Mouse (Mus musculus): ENCODE measurements at regions not wholly inside any gene's neighbourhood (a gene's known extent, or its start where the extent isn't known, plus 50 kb on each side); places are given as distances from the start of the nearest gene placed in this dataset.

- DNase-seq (ENCODE audit: low spot score) = no peak
These were observed 572.3 kb downstream of the Bnc2 start for GRCm38 (mm10) chr4:84102736-84103135.

DNA sequence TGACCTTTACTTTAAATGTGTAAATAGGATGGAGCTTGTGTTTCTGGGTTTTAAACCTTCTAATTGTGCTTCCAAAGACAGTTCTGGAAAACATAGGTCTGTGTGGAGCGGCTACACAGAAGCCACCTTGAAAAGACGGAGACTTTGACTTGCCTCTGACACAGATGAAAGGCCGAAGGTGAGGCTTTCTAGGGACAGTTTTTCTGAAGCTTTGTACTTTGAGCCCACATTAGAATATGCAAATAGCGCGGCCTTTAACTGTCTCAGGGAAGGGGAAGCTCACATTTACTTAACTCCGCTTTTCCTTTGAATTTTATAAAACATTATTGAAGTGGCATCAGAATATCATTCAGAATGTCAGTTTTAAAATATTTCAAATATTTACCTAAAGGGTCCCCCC is 566.5 kb downstream of the Bnc2 start:
- no peak for DNase-seq (ENCODE audit: low spot score)

- DNase-seq (ENCODE audit: low spot score) = no peak
These were observed 565.1 kb downstream of the Bnc2 start for GRCm38 (mm10) chr4:84109771-84110503.

DNA sequence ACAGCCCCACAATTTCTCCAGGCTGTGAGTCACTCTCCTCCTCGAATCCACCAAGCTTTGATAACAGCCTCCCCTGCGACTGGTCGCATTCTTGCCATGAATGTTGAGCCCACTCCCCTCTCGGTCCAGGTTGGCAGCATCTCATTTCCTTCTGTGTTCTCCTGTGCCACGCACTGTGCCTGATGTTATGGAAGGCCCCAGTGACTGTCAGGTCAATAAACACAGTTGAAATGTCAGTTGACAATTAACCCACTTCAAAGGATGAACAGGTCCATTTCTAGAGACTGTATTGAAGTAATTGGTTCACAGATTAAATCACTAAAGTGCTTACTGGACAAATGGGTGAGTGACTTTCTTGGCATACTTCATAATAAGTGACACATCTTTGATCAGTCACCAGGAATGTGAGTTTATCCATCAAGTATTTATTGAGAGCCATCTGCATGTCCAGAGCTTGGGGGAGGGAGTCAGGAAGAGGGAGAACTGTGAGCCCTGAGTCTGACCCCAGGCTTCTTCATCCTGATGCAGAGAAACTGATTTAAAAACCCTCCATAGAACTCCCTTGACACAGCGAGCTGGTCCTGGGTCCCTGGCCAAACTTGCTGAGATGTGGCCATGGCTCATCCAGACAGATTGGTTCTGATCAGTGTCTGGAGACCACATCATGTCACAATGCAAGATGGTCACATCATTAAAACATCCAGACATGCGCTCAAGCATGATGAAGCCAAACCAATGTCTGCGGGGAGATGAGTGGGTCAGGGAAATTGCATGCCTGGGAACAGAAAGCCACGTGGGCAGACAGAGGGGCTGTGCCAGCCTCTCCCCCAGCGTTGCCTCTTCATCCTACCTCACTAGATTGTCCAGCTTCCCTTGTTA is 560.7 kb downstream of the Bnc2 start:
- no peak for DNase-seq (ENCODE audit: low spot score)

- no peak for DNase-seq (ENCODE audit: low spot score)
These were observed 556.7 kb downstream of the Bnc2 start for GRCm38 (mm10) chr4:84118284-84118919.

GRCm38 (mm10) chr4:84119616-84120015 is 555.5 kb downstream of the Bnc2 start:
- no peak for DNase-seq (ENCODE audit: low spot score)

DNA sequence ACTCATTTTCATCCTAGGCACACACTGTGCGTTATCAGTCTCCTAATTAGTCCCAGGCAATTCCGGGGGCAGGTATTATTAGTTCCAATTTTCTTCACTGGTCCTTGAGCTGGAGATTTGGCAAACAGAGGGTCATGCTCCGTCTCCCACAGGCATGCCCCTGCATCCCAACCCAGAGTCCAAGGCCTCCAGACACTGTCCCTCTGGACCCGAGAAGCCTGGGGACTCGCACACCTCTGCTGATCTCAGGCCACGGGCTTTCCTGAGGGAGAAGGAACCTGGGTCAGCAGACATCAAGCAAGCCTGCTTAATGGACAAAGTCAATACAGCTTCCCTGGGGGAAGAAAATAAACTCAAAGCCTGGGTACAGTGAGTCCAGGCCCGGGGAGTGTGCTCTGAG is 554.7 kb downstream of the Bnc2 start:
- DNase-seq (ENCODE audit: low spot score) = no peak

DNA sequence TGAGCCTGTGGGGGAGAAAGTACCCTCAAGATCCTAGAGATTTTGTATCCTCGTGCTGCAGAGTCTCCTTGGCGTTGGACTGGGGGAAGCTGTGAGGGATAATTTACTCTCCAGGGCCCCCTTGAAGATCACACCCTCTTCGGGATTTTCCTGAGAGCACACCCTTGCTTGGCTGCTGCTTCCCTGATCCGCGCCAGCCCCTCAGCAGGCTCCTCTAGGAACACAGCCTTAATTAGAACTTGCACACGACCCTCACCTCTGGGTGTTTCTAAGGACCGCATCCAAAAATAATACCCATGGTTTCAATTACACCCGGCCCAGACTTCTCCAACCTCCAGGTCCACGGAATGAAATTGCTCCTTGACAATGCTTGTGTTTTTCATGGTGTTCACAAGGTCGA is 553.6 kb downstream of the Bnc2 start:
- DNase-seq (ENCODE audit: low spot score) = no peak

DNA sequence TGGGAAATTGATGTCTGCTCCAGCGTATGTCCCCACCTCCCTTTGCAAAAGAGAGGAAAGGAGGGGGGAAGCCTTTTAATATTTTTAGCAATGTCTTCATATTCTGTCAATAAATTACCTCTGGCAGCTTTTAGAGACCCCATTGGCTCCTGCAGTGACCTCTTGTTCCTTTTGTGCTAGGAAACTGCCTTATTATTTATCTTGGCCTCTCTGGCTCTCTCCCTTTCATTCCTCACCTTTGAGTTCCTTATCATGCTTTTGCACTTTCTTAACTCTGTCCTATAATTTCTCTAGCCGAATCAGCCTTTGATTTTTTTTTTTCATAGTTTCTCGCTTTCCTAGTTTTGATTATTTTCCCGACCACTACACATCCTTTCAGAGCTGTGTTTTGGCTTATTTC is 548.7 kb downstream of the Bnc2 start:
- DNase-seq (ENCODE audit: low spot score) = no peak

- no peak for DNase-seq (ENCODE audit: low spot score)
These were observed 547.7 kb downstream of the Bnc2 start for GRCm38 (mm10) chr4:84127380-84127779.

- no peak for DNase-seq (ENCODE audit: low spot score)
These were observed 544.1 kb downstream of the Bnc2 start for GRCm38 (mm10) chr4:84130840-84131547.

- no peak for DNase-seq (ENCODE audit: low spot score)
These were observed 539.3 kb downstream of the Bnc2 start for GRCm38 (mm10) chr4:84135740-84136139.

DNA sequence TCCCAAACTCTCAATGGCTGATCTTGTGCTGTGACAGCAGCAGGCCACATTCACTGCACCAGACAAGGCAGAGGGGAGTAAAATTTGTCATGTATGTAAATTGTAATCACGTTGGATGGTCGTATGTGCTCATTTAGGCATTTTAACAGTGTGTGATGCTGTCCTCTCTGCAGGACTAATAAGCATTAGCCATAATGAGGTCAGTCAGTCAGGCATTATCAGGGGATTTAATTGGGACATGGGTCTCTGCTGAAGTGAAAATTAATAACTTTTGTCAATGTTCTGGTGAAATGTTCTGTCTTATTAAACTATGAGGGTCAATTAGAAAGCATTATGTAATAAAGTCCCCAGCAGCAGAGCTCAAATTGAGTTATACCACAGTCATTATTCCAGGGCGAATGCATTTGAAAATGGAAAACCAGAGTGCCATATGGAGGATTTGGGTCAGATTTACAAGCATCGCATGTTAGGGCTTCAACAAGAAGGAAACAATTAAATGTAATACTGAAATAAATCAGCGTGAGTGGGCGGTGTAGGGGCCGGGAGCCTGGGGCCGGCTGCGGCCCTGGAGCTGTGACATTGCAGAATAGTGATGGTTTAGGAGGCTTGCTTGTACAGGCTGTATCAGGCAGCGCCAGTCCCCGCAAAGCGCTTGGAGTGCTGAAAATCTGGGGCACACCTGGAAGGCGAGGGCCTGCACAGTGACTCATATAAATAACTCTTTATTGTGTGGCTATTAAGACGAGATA is 537.7 kb downstream of the Bnc2 start:
- DNase-seq (ENCODE audit: low spot score) = no peak

- no peak for DNase-seq (ENCODE audit: low spot score)
These were observed 525.7 kb downstream of the Bnc2 start for GRCm38 (mm10) chr4:84149149-84150050.

- DNase-seq (ENCODE audit: low spot score) = no peak
These were observed 524.4 kb downstream of the Bnc2 start for GRCm38 (mm10) chr4:84150698-84151097.

- no peak for DNase-seq (ENCODE audit: low spot score)
These were observed 523.8 kb downstream of the Bnc2 start for GRCm38 (mm10) chr4:84151247-84151646.

DNA sequence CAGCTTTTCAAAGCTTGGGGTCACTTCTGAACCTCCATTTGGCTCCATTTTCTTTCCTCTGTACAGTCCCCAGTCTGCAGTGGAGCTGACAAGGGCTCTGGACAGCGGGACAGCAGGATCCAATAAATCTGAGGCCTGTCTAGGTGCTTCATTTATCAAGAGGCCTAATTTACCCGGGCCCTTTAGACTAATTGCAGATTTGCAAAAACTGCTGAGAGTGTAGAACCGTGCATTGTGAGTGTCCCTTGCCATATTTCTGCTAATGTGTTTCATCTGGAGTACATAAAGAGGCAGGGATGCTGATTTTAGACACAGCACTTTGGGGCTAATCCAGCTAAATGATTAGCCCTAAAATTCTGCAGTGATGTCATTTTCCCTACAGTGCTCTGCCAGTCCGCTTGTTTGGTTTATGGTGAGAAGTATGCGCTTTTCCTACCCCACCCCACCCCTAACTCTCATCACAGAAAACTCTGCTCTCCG is 523.1 kb downstream of the Bnc2 start:
- DNase-seq (ENCODE audit: low spot score) = no peak

DNA sequence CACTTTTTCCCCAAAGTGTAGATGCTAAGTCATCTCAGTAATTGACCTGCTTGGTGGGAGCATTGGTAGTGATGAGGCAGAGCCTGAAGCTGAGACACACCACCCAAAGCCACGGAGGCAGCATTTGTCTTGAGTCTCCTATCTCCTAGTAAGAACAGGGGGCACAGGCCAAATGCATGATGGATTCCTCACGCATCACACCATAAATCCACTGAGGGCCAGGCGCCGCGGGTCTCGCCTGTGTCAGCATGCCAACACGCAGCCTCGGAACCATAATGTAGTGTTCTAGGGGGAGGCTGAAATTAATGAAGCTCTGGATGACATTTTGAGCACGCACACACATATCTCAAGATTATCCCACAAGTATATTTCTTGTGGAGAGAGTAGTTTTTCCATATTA is 521.5 kb downstream of the Bnc2 start:
- no peak for DNase-seq (ENCODE audit: low spot score)

DNA sequence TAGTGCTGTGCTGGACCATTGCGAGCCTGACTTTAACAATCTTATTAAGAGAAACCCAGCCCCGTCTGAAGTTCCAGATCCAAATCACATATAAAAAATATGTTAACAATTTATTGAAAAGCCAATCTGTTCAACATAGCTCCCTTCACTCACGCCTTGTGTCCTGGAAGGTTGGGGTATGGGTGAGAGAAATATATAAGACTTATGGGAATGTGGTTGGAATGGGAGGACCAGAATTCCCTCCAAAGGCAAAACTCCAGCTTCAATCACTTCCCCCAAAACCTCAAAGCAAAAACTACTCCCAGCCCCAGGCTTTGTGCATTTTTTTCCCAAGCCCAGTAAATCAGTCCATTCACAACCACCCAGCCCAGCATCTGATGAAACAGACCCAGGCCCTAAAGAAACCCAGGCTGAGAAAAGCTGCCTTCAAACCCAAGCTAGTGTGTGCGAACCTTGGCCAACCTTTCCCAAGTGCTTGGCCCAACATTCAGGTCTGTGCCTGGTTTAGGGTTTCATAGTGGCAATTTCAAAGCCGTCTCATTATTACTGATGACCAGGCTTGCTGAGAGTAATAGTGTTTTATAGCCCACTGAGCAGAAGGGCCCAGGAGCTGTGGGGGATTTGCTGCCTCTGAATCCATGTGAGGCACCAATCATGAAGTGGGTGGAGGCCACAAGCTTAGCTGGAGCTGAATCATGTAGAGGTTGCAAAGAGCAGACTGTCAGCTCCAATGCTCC is 517.0 kb downstream of the Bnc2 start:
- no peak for DNase-seq (ENCODE audit: low spot score)
